Mouse (Mus musculus) myocyte (in vitro differentiated cells): ENCODE measurements at regions not wholly inside any gene's neighbourhood (a gene's known extent, or its start where the extent isn't known, plus 50 kb on each side); places are given as distances from the start of the nearest gene placed in this dataset.

Experiments
- H3K27me3 ChIP-seq: one replicate; pipeline ENCODE4 v1.6.1; 2011; ENCODE audit not compliant: control insufficient read depth, insufficient read depth, insufficient read length
- H3K36me3 ChIP-seq: one replicate; pipeline ENCODE4 v1.6.1; 2011; ENCODE audit not compliant: control insufficient read depth, insufficient read depth
- H3K4me2 ChIP-seq: one replicate; pipeline ENCODE4 v1.6.1; 2011; ENCODE audit warnings: low read depth, control low read depth
- H3K4me3 ChIP-seq: one replicate; pipeline ENCODE4 v1.5.1; 2011; ENCODE audit warnings: mild to moderate bottlenecking, control low read depth, moderate library complexity
- H3K79me2 ChIP-seq: one replicate; pipeline ENCODE4 v1.6.1; 2011; ENCODE audit not compliant: control insufficient read depth, insufficient read depth
- H3ac ChIP-seq: one replicate; pipeline ENCODE4 v1.6.1; 2011; ENCODE audit not compliant: control insufficient read depth, insufficient read length
- CEBPB ChIP-seq: IDR thresholded peaks from 2 replicates; pipeline ENCODE4 v1.6.1; 2011; ENCODE audit warnings: mild to moderate bottlenecking, moderate library complexity; ENCODE audit not compliant: poor library complexity, insufficient read depth, severe bottlenecking
- E2F4 ChIP-seq: IDR thresholded peaks from one replicate; pipeline ENCODE4 v1.6.1; 2011; ENCODE audit warnings: mild to moderate bottlenecking, control low read depth, moderate library complexity; ENCODE audit not compliant: insufficient read depth
- MAX ChIP-seq: IDR thresholded peaks from one replicate; pipeline ENCODE4 v1.6.1; 2011; ENCODE audit warnings: low read depth, mild to moderate bottlenecking, control low read depth
- MYOD1 ChIP-seq, 3 experiments: IDR thresholded peaks; one replicate each; pipeline ENCODE4 v1.6.1; 2011; ENCODE audit warnings: control low read depth in 2 of 3, low read depth in 2 of 3, mild to moderate bottlenecking in 2 of 3, moderate library complexity in 1 of 3; ENCODE audit not compliant: insufficient read length in 2 of 3, control insufficient read depth in 1 of 3
- MYOG ChIP-seq, 3 experiments: IDR thresholded peaks; one replicate each; pipeline ENCODE4 v1.6.1; 2011; ENCODE audit warnings: control low read depth in 2 of 3, low read depth in 2 of 3, mild to moderate bottlenecking in 2 of 3; ENCODE audit not compliant: insufficient read length in 2 of 3, control insufficient read depth in 1 of 3, insufficient read depth in 1 of 3
- POLR2A ChIP-seq: IDR thresholded peaks from one replicate; pipeline ENCODE4 v1.6.1; 2011; ENCODE audit warnings: low read depth, mild to moderate bottlenecking, control low read depth, moderate library complexity; ENCODE audit not compliant: insufficient read length
- POLR2AphosphoS2 ChIP-seq: IDR thresholded peaks from one replicate; pipeline ENCODE4 v1.6.1; 2011; ENCODE audit warnings: low read depth, control low read depth; ENCODE audit not compliant: insufficient read length
- REST ChIP-seq: IDR thresholded peaks from one replicate; pipeline ENCODE4 v1.6.1; 2011; ENCODE audit warnings: mild to moderate bottlenecking, control low read depth, moderate library complexity; ENCODE audit not compliant: insufficient read depth, insufficient read length
- SRF ChIP-seq: IDR thresholded peaks from one replicate; pipeline ENCODE4 v1.6.1; 2011; ENCODE audit warnings: low read depth; ENCODE audit not compliant: control insufficient read depth, insufficient read length
- TCF12 ChIP-seq: IDR thresholded peaks from one replicate; pipeline ENCODE4 v1.6.1; 2011; ENCODE audit warnings: mild to moderate bottlenecking, control low read depth; ENCODE audit not compliant: poor library complexity, insufficient read depth, severe bottlenecking
- TCF3 ChIP-seq: IDR thresholded peaks from one replicate; pipeline ENCODE4 v1.6.1; 2011; ENCODE audit warnings: low read depth, control low read depth; ENCODE audit not compliant: insufficient read length
- USF1 ChIP-seq: IDR thresholded peaks from one replicate; pipeline ENCODE4 v1.6.1; 2011; ENCODE audit warnings: low read depth, mild to moderate bottlenecking, control low read depth, moderate library complexity

- Histone ChIP-seq H3K36me3 (no peaks in the 10 kb centered on the region), H3K27me3 (no peaks in the 10 kb centered on the region), H3K79me2 (no peaks in the 10 kb centered on the region), H3K4me2 (no peak overlapping the region), H3ac (no peak overlapping the region), H3K4me3 (no peak overlapping the region)
- no peak for TF ChIP-seq TCF12
- no peak for TF ChIP-seq MYOD1 (IDR thresholded peaks at IDR 0.05; ENCODE audit: control insufficient read depth in 1 of 3, insufficient read length in 2 of 3, low read depth in 2 of 3)
- TF ChIP-seq USF1, result no peak
- TF ChIP-seq REST, result no peak
- TF ChIP-seq POLR2A, result no peak
Measured at GRCm38 (mm10) chr17:85932360-85933132, 212.4 kb downstream of the Srbd1 start.

GRCm38 (mm10) chr17:85931955-85932354 is 213.0 kb downstream of the Srbd1 start:
- H3K36me3 ChIP-seq, result no peaks in the 10 kb centered on the region
- H3K27me3 ChIP-seq, result no peaks in the 10 kb centered on the region
- no peaks in the 10 kb centered on the region for H3K79me2 ChIP-seq
- H3K4me3 ChIP-seq, result no peak overlapping the region
- no peak overlapping the region for H3ac ChIP-seq
- TF ChIP-seq TCF3 (no peak), MAX (no peak), POLR2AphosphoS2 (no peak), USF1 (no peak), SRF (no peak), MYOD1 (IDR thresholded peaks at IDR 0.05; ENCODE audit: control insufficient read depth in 1 of 3, insufficient read length in 2 of 3, low read depth in 2 of 3) (no peak)
- H3K4me2 ChIP-seq, result no peak overlapping the region

GRCm38 (mm10) chr17:85930789-85931188 is 214.2 kb downstream of the Srbd1 start:
- no peaks in the 10 kb centered on the region for H3K36me3 ChIP-seq
- no peak overlapping the region for H3K4me2 ChIP-seq
- H3K4me3 ChIP-seq, result no peak overlapping the region
- H3K79me2 ChIP-seq, result no peaks in the 10 kb centered on the region
- H3ac ChIP-seq, result no peak overlapping the region
- TF ChIP-seq REST, result no peak
- TF ChIP-seq TCF3, result no peak
- TF ChIP-seq MYOG (IDR thresholded peaks at IDR 0.05; ENCODE audit: control insufficient read depth in 1 of 3, insufficient read depth in 1 of 3, insufficient read length in 2 of 3, low read depth in 2 of 3), result no peak
- no peak for TF ChIP-seq CEBPB
- TF ChIP-seq POLR2A, result no peak
- TF ChIP-seq MYOD1 (IDR thresholded peaks at IDR 0.05; ENCODE audit: control insufficient read depth in 1 of 3, insufficient read length in 2 of 3, low read depth in 2 of 3), result no peak
- no peak for TF ChIP-seq TCF12
- no peak for TF ChIP-seq USF1
- TF ChIP-seq POLR2AphosphoS2, result no peak
- TF ChIP-seq E2F4, result no peak
- TF ChIP-seq SRF, result no peak
- TF ChIP-seq MAX, result no peak
- no peaks in the 10 kb centered on the region for H3K27me3 ChIP-seq

- Histone ChIP-seq H3K4me3 (no peak overlapping the region), H3K36me3 (no peaks in the 10 kb centered on the region), H3K79me2 (no peaks in the 10 kb centered on the region), H3K27me3 (no peaks in the 10 kb centered on the region), H3ac (no peak overlapping the region), H3K4me2 (no peak overlapping the region)
- TF ChIP-seq CEBPB, result no peak
- no peak for TF ChIP-seq MYOG (IDR thresholded peaks at IDR 0.05; ENCODE audit: control insufficient read depth in 1 of 3, insufficient read depth in 1 of 3, insufficient read length in 2 of 3, low read depth in 2 of 3)
- TF ChIP-seq TCF12, result no peak
- TF ChIP-seq MYOD1 (IDR thresholded peaks at IDR 0.05; ENCODE audit: control insufficient read depth in 1 of 3, insufficient read length in 2 of 3, low read depth in 2 of 3), result no peak
- no peak for TF ChIP-seq MAX
- no peak for TF ChIP-seq TCF3
- no peak for TF ChIP-seq USF1
- no peak for TF ChIP-seq REST
Measured at GRCm38 (mm10) chr17:85930331-85930730, 214.6 kb downstream of the Srbd1 start.

GRCm38 (mm10) chr17:85929699-85930286 is 215.2 kb downstream of the Srbd1 start:
- no peaks in the 10 kb centered on the region for H3K27me3 ChIP-seq
- H3K4me3 ChIP-seq, result no peak overlapping the region
- H3ac ChIP-seq, result no peak overlapping the region
- TF ChIP-seq MYOD1 (IDR thresholded peaks at IDR 0.05; ENCODE audit: control insufficient read depth in 1 of 3, insufficient read length in 2 of 3, low read depth in 2 of 3), result no peak
- no peak for TF ChIP-seq TCF12
- no peak for TF ChIP-seq TCF3
- TF ChIP-seq REST, result no peak
- no peak for TF ChIP-seq POLR2AphosphoS2
- TF ChIP-seq CEBPB, result no peak
- no peaks in the 10 kb centered on the region for H3K79me2 ChIP-seq
- no peak overlapping the region for H3K4me2 ChIP-seq
- no peaks in the 10 kb centered on the region for H3K36me3 ChIP-seq
